Mouse (Mus musculus): ENCODE data around the gene Apol9b. TPM values are rescaled to one million over a fixed set of nuclear protein-coding genes. Genes with fewer than 3 reads are reported as not detected.
"Not testable (repeated sequence)": the region's sequence is repeated elsewhere in the genome, so short reads cannot be mapped to it uniquely, and the experiment has no call there.

The Apol9b gene
- polyA plus RNA-seq, 1 experiment from 2014 or later: not detected

- ATAC-seq (ENCODE audit: insufficient number of reproducible peaks, insufficient read depth, low FRiP score, low TSS enrichment); H3K9ac ChIP-seq; H3K4me3 ChIP-seq; H3K9me3 ChIP-seq; H3K36me3 ChIP-seq; H3K27ac ChIP-seq; H3K4me2 ChIP-seq (replicated peaks); H3K4me1 ChIP-seq; H3K27me3 ChIP-seq: not testable (repeated sequence)
- WGBS: 24% methylated on average over 3 of the region's 3 CpGs
Observed at GRCm38 (mm10) chr15:77727139-77727538, 1.7 kb upstream of the Apol9b start.

GRCm38 (mm10) chr15:77727745-77728144 lies 1.1 kb upstream of the Apol9b start:
- H3K9me3 ChIP-seq; H3K27ac ChIP-seq; H3K4me2 ChIP-seq (replicated peaks); H3K36me3 ChIP-seq; ATAC-seq (ENCODE audit: insufficient number of reproducible peaks, insufficient read depth, low FRiP score, low TSS enrichment); H3K4me1 ChIP-seq; H3K9ac ChIP-seq; H3K4me3 ChIP-seq; H3K27me3 ChIP-seq: not testable (repeated sequence)
- 73% methylated on average over 3 of the region's 3 CpGs for WGBS

DNA sequence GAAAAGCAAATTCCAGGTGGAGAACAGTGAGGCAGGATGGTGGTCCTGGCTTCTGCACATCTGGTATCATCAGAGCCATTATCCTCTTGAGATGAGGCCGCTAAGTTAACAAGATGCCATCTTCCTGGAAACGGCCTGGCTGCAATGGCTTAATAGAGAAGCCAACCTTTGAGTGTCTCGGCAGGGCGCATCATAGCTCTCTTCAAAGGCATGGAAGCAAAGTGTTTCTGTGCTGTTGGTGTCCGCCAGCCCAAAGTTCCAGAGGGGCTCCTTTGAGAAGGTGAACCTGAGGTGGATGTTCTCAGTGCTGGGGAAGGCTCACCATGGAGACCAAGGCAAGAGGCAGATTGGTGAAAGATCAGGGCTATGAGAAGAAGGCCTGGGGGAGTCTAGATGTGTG lies 2.8 kb downstream of the Apol9b start:
- H3K36me3 ChIP-seq: no peaks in the 10 kb centered on the region
- H3K9me3 ChIP-seq: no peaks in the 10 kb centered on the region
- no peak for ATAC-seq (ENCODE audit: insufficient number of reproducible peaks, insufficient read depth, low FRiP score, low TSS enrichment)
- H3K4me1 ChIP-seq: no peaks in the 10 kb centered on the region
- no peaks in the 10 kb centered on the region for H3K27me3 ChIP-seq
- H3K27ac ChIP-seq: no peak overlapping the region
- WGBS: 87% methylated on average over 5 of the region's 5 CpGs
- no peak overlapping the region for H3K4me3 ChIP-seq
- no peak overlapping the region for H3K9ac ChIP-seq
- no peak overlapping the region for H3K4me2 ChIP-seq (replicated peaks)

DNA sequence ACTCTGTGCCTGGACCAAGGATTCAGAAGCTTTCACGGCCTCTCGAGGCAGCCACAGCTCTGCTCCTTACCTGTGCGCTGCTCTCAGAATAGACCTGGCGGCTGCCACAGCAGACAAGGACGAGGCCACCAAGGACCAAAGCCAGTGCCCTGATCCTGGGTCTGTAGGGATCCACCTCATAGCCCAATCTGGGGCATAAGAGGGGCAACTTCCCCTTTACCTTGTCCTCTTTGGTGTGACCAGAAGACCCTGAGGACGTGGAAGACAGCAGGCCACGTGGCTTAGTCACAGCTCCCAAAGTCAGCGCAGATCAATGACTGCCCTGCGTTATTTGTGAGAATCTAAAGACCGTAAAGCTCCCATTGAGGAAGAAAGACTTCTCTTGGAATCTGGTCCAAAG lies 4.0 kb downstream of the Apol9b start:
- H3K9me3 ChIP-seq; H3K27me3 ChIP-seq; H3K9ac ChIP-seq; ATAC-seq (ENCODE audit: insufficient number of reproducible peaks, insufficient read depth, low FRiP score, low TSS enrichment); H3K36me3 ChIP-seq; H3K4me1 ChIP-seq; H3K4me3 ChIP-seq; H3K4me2 ChIP-seq (replicated peaks); H3K27ac ChIP-seq: not testable (repeated sequence)
- 72% methylated on average over 10 of the region's 10 CpGs for WGBS

DNA sequence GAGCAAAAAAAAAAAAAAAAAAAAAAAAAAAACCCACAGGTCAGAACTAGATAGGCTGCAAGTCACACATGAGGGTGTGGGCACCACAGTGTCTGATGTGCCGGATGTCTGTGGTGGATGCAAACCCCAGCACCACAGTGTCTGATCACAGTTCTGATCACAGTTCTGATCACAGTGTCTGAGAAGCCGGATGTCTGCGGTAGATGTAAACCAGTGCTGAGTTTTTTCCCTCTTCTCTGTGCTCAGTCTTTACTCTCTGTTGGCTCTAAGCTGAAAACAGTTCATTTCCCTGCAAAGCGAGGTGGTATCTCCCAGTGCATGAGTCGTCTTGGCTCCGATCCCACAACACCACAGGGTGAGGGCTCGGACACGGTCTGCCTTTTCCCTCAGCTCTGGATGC lies 4.5 kb downstream of the Apol9b start:
- not testable (repeated sequence) for H3K4me1 ChIP-seq; H3K9me3 ChIP-seq; H3K9ac ChIP-seq; ATAC-seq (ENCODE audit: insufficient number of reproducible peaks, insufficient read depth, low FRiP score, low TSS enrichment); H3K27me3 ChIP-seq; H3K4me3 ChIP-seq; H3K4me2 ChIP-seq (replicated peaks); H3K36me3 ChIP-seq; H3K27ac ChIP-seq
- 81% methylated on average over 8 of the region's 8 CpGs for WGBS

DNA sequence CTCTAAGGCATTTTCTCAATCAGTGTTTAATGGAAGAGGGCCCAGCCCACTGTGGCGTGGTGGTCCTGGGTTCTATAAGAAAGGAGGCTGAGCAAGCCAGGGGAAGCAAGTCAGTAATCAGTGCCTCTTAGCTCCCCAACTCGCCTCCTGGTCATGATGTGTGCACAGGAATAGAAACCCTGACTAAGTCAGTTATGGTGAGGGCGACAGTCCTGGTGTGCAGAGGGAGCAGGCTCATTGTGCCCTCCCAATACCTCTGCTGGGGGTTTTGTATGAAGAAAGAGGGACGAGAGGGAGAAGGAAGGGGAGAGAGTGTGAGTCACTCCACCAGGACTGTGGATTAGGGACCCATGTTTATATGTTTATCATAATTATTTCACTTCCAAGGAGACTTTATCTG lies 5.1 kb downstream of the Apol9b start:
- 65% methylated on average over 4 of the region's 4 CpGs for WGBS

GRCm38 (mm10) chr15:77740511-77741297 lies 11.9 kb downstream of the Apol9b start:
- Histone ChIP-seq H3K36me3 (no peaks in the 10 kb centered on the region), H3K9me3 (no peaks in the 10 kb centered on the region), H3K27me3 (no peaks in the 10 kb centered on the region), H3K4me2 (replicated peaks) (no peak overlapping the region), H3K4me3 (no peak overlapping the region), H3K9ac (no peak overlapping the region), H3K27ac (no peak overlapping the region), H3K4me1 (no peaks in the 10 kb centered on the region)
- ATAC-seq (ENCODE audit: insufficient number of reproducible peaks, insufficient read depth, low FRiP score, low TSS enrichment): no peak
- WGBS: 75% methylated on average over 9 of the region's 9 CpGs

More for the DNA sequence above, 5.1 kb downstream of the Apol9b start:
- H3K9ac ChIP-seq; H3K4me2 ChIP-seq (replicated peaks); H3K4me1 ChIP-seq; ATAC-seq (ENCODE audit: insufficient number of reproducible peaks, insufficient read depth, low FRiP score, low TSS enrichment); H3K27ac ChIP-seq; H3K9me3 ChIP-seq; H3K36me3 ChIP-seq; H3K27me3 ChIP-seq; H3K4me3 ChIP-seq: not testable (repeated sequence)

DNA sequence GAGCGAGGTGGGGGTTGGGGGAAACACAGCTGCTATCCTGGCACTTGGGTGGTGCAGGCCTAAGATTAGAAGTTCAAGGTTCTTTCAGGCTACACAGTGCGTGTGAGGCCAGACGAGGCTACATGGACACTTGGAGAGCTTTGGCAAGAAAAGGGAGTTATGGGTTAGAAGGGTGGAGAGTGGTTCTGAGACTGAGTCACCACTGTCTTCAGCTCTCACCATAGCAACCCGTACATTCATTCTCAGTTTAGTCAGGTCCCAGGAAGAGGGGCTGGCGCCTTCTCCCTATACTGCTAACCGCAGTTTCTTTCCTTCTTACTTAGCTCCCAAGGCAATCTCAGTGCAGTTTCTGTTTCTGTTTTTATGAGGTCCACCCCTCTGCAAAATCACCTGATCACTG lies 12.7 kb downstream of the Apol9b start:
- H3K4me3 ChIP-seq; H3K27me3 ChIP-seq; H3K9me3 ChIP-seq; ATAC-seq (ENCODE audit: insufficient number of reproducible peaks, insufficient read depth, low FRiP score, low TSS enrichment); H3K36me3 ChIP-seq; H3K4me2 ChIP-seq (replicated peaks); H3K27ac ChIP-seq; H3K4me1 ChIP-seq; H3K9ac ChIP-seq: not testable (repeated sequence)
- 84% methylated on average over 6 of the region's 6 CpGs for WGBS

DNA sequence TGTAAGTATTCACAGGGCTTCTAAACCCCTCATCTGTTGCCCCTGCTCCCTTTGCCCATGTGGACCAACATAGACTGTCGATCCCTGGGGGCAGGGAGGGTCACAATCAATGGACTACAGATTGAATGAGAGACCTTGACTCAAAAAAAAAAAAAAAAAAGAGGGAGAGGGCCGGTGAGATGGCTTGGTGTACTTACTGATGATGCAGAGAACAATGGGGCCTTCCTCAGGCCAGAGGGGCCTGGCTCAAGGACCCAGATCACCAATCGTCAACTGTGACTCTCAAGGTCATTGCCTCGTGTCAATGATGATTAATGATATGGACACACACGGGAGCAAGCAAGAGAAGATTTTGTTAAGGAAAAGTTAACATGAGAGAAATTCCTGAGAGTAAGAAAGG lies 15.8 kb downstream of the Apol9b start:
- 61% methylated on average over 5 of the region's 5 CpGs for WGBS
- Histone ChIP-seq H3K9me3 (no peaks in the 10 kb centered on the region), H3K9ac (no peak overlapping the region), H3K27me3 (no peaks in the 10 kb centered on the region), H3K36me3 (no peaks in the 10 kb centered on the region), H3K27ac (no peak overlapping the region), H3K4me1 (no peaks in the 10 kb centered on the region), H3K4me2 (replicated peaks) (no peak overlapping the region), H3K4me3 (no peak overlapping the region)
- ATAC-seq (ENCODE audit: insufficient number of reproducible peaks, insufficient read depth, low FRiP score, low TSS enrichment): no peak

DNA sequence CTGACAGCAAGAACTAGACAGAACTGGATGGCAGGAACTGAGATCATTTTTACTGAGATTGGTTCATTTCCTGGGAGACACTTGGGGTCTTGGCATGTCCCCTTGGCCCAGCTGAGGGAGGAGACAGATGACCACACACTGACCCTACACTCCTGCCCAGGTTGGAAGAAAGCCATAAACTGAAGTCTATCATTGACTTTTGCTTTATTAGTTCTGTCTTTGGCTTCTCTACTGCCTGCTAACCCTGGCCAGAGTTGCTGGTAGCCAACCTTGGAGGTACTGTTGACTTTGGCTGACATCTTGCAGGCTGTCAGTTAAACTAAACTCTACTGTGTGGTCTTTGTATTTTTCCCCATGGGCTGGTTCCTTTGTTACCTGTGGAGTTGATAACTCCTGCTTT lies 16.2 kb downstream of the Apol9b start:
- Histone ChIP-seq H3K36me3 (no peaks in the 10 kb centered on the region), H3K9ac (no peak overlapping the region), H3K4me1 (no peaks in the 10 kb centered on the region), H3K27me3 (no peaks in the 10 kb centered on the region), H3K4me3 (no peak overlapping the region), H3K9me3 (no peaks in the 10 kb centered on the region), H3K4me2 (replicated peaks) (no peak overlapping the region), H3K27ac (no peak overlapping the region)
- no peak for ATAC-seq (ENCODE audit: insufficient number of reproducible peaks, insufficient read depth, low FRiP score, low TSS enrichment)

DNA sequence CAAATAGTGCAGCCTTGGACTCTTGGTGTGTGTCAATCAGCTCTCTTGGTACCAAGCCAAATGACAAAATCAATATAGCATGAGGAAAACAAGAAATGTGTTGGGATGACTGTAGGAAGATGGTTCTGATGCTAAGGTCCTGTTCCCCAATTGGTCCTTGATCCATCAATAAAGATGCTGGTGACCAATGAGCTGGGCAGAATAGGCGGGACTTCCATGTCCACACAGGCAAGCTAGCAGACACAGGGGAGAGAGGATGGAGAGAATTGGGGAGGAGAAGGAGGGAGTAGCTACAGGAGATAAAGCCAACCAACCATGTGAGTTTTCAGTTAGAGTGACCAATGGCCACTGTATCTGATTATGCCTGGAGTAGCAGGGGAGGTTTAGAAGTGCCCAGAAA lies 17.5 kb downstream of the Apol9b start:
- ATAC-seq (ENCODE audit: insufficient number of reproducible peaks, insufficient read depth, low FRiP score, low TSS enrichment): no peak
- no peaks in the 10 kb centered on the region for H3K4me1 ChIP-seq
- no peak overlapping the region for H3K4me2 ChIP-seq (replicated peaks)
- H3K9me3 ChIP-seq: no peaks in the 10 kb centered on the region
- no peak overlapping the region for H3K4me3 ChIP-seq
- H3K27me3 ChIP-seq: no peaks in the 10 kb centered on the region
- 86% methylated on average over 1 of the region's 1 CpGs for WGBS
- H3K27ac ChIP-seq: no peak overlapping the region
- no peak overlapping the region for H3K9ac ChIP-seq
- no peaks in the 10 kb centered on the region for H3K36me3 ChIP-seq

- no peaks in the 10 kb centered on the region for H3K27me3 ChIP-seq
- H3K4me2 ChIP-seq (replicated peaks): no peak overlapping the region
- no peak overlapping the region for H3K9ac ChIP-seq
- ATAC-seq (ENCODE audit: insufficient number of reproducible peaks, insufficient read depth, low FRiP score, low TSS enrichment): no peak
- no peaks in the 10 kb centered on the region for H3K36me3 ChIP-seq
- no peak overlapping the region for H3K4me3 ChIP-seq
- no peaks in the 10 kb centered on the region for H3K9me3 ChIP-seq
- WGBS: 95% methylated on average over 3 of the region's 3 CpGs
- H3K27ac ChIP-seq: no peak overlapping the region
- no peaks in the 10 kb centered on the region for H3K4me1 ChIP-seq
Observed at GRCm38 (mm10) chr15:77748414-77748813, 19.6 kb downstream of the Apol9b start.

DNA sequence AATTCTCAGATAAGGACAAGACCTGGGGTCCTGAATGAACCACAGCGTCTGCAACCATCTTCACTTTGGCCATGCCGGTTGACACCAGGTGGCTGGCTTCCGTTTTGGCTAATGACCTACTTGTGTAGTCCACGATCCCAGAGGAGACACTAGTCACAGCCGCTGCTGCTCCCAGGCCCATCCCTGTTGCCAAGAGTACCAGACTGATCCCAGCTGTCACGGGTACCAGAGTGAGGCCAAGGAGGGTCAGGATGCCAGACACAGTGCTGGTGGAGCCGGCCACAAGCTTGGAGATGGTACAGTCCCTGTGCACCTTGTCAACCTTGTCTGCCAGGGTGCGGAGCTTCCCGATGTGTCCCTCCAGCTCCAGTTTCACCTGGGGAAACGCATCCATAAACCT lies 20.9 kb downstream of the Apol9b start:
- H3K4me3 ChIP-seq: no peak overlapping the region
- H3K4me2 ChIP-seq (replicated peaks): no peak overlapping the region
- no peak for ATAC-seq (ENCODE audit: insufficient number of reproducible peaks, insufficient read depth, low FRiP score, low TSS enrichment)
- H3K27ac ChIP-seq: no peak overlapping the region
- no peaks in the 10 kb centered on the region for H3K4me1 ChIP-seq
- WGBS: 91% methylated on average over 10 of the region's 10 CpGs
- no peaks in the 10 kb centered on the region for H3K27me3 ChIP-seq
- H3K9me3 ChIP-seq: no peaks in the 10 kb centered on the region
- H3K36me3 ChIP-seq: no peaks in the 10 kb centered on the region
- H3K9ac ChIP-seq: no peak overlapping the region
